Mouse (Mus musculus) c-Kit-negative CD71-positive TER-119-positive erythroid progenitor cells, embryonic 14.5 days (primary cell): Measurements from ENCODE around the gene Chrnd.

Source experiments
- DNase-seq: peaks from one replicate; pipeline ENCODE4 v3.0.0-alpha.2; 2013; ENCODE audit warnings: low read depth, low spot score

Gene Chrnd

DNA sequence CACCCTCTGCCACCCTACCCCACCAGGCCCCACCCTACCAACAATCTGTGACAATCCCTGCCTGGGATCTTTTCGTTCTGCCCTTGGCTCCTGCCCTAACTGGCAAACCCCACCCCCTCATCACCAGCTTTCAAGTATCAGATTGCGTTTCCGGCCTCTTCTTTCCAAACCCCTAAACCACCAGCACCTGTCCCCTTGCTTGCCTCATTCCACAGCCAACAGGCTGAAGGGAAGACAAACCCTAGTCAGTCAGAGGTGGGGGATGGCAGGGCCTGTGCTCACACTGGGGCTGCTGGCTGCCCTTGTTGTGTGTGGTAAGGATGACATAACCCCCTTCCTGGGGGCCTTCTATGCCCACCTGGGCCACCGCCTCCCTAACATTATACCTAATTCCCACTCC is at the start of gene Chrnd:
Gene Chrnd (plus strand): TSS at position 179 of the 400 bp plus-strand sequence.
- DNase-seq = no peak

GRCm38 (mm10) chr1:87141550-87141949 is 48.9 kb upstream of the Chrnd start:
- DNase-seq = no peak

- DNase-seq = no peak
These were observed 48.0 kb upstream of the Chrnd start for GRCm38 (mm10) chr1:87142456-87142855.

GRCm38 (mm10) chr1:87143141-87143540 is 47.3 kb upstream of the Chrnd start:
- DNase-seq = no peak

DNA sequence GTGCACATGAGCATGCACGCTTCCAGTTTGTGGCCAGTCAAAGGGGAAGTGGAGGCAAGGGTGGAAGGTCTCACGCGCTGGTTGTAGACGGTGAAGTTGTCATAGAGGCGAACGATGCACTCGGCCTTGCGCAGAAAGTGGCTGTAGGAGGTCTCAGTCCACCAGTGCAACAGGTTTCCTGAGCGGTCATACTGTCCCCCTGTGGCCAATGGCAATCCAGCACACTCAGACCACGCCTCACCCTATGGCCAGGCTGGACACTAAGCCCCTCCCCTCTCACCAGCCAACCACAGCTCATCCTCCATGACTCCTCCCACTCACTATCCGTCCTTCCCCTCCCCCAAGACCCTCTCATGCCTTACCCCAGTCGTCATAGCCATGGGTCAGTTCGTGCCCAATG is 41.0 kb upstream of the Chrnd start:
- no peak for DNase-seq

DNA sequence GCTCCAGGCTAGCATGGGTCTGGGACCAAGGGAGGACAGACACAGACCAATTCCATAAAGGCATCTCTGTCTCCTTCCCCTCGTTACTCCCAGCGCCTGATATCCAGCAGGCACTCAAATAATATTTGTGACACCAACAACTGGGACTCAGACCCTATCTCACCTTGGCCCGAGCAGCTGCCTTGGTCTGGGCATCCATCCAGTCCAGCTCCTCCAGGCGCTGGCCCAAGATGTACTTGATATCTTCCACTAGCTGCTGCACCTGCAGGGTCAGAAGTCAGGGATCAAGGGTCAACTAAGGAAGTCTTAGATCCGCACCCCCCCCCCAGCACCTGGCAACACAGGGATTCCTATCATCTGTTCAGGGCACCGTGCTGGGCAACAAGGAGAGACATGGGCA is 39.1 kb upstream of the Chrnd start:
- no peak for DNase-seq

DNA sequence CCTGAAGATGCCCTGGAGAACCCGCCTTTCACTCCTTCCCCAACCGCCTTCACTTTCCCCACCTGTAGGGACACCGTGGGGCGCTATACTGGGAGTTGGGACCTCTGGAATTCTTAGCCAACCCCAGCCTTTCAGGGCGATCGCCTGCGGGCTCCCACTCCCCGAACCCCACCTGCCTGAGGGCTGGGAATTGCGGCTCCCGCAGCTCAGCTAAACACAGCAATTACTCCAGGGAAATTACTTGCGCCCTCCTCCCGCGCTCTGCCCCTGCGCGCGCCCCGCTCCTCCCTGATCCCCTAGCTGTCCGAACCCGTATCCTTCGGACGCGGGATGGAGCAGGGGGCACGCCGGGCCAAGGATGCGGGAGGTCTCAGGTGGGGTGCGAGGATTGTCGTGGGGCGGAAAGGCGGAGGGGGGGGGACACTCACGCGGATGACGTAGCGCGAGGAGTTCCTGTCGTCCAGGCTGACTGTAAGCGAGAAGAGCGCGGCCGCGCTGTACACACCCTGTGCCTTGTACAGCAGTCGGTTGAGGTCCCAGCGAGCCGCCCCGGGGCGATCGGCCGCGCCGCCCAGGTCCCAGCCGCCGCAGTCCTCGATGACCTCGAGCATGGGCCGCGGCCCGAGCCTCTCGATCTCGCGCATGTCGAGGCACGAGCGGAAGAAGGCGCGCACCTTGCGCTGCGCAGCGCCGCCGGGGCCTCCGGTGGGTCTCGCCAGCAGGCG is 36.5 kb upstream of the Chrnd start:
- no peak for DNase-seq

DNA sequence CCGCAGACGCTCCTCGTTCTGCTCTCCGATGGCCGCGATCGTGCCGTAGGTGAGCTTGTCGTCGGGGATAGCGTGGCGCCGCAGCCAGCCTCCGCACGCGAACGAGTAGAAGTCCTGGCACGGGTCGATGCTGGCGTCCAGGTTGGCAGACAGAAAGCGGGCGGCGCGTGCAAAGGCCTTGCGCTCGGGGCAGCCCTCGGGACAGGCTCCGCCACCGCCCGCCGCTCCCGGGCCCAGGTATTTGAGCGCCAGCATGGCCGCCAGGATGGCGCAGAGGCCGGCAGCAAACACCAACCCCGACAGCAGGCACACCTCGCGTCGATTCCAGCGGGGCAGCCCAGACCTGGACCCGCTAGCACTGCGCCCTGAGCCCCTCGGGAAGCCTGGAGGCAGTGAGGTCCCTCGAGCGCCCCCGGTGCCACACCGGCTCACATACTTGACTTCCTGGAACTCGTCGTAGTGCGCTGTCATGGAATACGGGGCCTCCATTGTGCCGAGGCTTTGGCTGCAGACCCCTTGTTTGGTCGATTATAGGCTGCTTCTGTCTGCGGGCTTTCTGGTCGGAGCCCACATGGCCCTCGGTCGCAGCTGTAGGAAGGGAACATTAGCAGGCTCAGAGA is 35.8 kb upstream of the Chrnd start:
- DNase-seq = no peak

GRCm38 (mm10) chr1:87155531-87156198 is 34.7 kb upstream of the Chrnd start:
- no peak for DNase-seq

GRCm38 (mm10) chr1:87156199-87156587 is 34.2 kb upstream of the Chrnd start, which contains the start of gene Ecel1:
Ecel1 (minus strand) TSS chr1:87156521.
- DNase-seq = no peak

DNA sequence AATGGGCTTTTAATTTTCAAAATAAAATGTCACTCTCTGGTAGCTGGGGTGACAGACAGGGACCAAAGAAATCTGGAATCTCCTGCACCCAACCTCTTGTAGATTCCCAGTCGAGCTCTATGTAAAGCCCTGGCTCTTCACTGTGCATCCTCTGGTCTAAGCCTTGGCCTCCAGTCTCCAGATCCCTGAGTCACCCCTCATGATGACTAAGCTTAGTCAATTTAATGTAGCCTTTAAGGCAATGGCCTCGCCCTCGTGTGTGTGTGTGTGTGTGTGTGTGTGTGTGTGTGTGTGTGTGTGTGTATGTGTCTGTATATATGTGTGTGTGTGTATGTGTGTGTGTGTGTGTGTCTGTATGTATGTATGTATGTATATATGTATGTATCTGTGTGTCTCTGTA is 31.0 kb upstream of the Chrnd start:
- no peak for DNase-seq

DNA sequence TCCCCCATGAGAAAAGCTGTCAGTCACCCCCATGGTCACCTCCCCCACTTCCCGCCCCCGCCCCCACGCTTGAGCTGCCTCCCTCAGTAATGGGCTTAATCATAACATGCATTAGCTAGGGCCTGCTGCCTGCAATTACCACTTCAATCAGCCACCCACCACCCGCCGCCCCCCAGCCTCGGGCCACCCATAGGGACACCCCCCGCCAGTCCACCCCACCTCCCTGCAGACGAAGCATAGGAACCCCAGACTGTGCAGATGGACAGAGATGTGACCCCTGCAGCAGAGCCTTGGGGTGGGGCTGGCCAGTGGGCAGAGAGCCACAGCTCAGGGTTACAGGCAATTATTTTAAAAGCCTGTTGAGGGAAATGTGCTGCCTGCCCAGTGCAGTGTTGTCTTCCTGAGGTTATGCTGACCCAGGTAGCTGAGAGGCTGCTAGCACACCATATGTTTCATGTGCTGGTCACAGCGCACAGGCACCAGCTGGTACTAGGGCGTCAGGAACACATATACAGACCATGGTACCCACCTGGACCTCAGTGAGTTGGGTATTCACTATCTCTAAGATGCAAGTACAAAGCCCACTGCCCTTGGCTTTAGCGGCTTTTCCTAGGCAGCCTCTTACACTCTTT is 26.1 kb upstream of the Chrnd start:
- DNase-seq = no peak

DNA sequence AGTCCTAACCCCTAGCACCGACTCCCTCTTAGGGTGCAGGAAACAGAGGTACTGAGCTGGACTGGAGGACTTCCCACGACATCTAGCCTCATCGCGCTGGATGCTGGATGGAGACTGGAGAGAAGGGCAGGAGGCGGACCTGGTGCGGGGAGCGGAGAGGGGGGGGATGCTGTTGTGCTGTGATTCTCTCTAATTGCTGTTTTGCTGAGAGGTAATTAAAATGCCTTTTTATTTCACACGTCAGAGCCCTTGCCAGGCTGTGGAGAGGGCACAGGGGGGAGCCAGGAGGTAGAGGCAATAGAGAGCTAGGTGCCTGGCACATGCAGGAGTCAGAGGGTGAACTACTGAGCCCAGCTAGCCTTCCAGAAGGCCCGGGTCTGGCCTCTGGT is 25.6 kb upstream of the Chrnd start:
- no peak for DNase-seq

DNA sequence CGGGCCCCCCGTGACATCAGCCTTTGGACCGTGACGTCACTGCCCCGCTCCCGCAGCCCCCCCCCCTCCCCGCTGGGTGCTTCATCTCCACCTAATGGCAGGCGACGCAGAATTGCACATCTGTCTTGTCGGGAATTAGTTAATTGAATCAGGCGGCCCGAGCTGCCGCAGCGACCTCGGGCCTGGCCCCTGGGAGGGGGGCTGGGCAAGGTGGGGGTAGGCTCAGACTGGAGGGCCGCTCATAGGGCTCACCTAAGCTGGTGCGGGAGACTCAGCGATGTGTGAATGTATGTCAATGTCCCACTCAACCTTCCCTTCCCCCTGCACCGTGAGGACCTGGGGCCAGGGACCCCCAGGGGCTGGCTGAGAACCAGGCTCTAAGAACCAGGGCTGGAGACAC is 19.9 kb upstream of the Chrnd start:
- no peak for DNase-seq

DNA sequence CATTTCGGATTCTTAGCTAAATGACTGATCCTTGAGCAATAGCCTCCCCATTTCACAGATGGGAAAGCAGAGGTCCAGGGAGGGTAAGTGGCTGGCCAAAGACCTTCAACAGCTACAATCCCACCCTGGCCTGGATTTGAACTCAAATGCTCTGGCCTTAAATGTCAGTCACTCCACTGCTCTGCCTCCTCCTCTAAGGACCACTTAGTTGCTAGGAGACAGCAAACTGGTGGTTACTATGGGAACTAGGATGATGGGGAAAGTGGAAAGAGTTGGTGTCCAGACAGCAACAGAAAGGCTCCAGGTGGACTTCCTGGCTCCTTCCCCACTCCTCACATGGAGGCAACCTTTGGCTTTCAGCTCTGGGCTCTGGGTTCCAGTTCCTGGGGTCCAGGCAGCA is 19.1 kb upstream of the Chrnd start:
- DNase-seq = no peak

DNA sequence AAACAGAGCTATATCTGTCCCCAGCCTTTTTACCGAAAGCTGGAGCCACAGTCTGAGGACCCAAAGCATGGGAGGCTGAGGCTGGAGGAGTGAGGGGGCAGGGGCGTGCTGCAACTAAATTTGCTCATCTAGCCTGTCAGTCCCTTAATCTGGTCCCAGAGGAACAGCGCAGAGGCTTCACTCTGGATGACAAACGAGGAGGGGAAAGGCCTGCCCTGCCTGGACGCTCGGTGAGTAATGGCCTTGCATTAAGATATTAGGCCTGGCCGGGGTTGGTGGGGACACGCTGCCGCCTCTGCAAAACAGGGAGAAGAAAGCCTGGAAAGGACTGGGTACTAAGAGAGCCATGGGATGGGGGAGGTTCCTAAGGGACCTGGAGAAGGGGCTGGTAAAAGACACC is 18.1 kb upstream of the Chrnd start:
- no peak for DNase-seq

GRCm38 (mm10) chr1:87174006-87174955 is 16.1 kb upstream of the Chrnd start:
- DNase-seq = no peak

DNA sequence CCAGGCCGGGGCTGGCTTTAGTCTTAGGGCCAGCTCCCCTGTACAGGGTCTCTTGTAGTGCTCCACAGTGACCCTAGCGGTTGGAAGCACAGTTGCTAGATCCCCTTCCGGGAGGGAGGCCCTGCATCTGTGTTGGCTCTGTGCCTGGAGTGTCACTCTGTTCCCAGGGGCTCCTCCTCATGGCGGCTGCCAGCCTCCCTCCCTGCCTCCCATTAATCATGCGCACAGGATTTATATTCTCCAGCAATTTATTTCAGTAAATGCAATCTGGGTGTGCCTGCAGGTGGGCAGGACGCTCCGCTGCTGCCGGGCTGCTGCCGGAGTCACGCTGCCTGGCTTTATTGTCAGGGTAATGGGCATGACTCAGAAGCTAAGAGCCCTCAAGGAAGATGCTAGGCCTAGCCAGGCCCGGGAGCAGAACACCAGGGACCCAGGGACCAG is 14.5 kb upstream of the Chrnd start:
- no peak for DNase-seq

DNA sequence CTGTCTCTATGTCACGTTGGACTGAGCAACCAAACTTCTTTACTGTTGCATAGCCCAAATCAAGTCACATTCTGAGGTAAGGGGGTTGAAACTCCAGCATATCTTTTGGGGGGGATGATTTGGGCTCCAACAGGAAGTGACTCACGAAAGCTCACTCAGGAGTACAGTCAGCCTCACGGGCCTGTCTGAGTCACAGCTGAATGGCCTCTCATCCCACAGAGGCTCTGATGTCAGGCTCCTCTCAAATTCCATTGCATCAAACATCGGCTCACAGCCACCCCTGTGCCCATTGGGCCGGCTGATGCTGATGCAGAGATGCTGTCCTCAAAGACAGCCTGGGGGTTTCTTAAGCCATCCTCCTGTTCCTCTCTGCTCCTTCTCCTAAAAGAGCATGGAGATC is 9.5 kb upstream of the Chrnd start:
- no peak for DNase-seq

DNA sequence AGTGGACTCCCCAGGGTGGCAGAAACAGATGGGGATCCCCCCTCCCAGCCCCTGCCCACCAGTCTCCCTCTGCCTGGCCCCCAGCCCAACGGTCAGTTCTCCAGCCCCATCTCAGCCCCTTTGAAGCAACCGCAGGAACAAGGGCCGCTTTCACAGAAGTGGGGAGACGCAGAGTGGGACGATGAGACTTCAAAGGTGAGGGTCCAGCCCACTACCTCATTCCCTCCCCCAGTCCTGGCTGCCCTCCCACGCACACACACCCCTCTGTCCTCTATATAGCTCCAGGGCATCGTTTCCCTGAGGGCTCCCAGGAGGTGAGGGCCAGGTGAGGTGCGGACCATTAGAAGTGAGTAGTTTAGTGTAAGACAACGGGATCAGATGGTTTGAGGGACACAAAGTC is 7.4 kb upstream of the Chrnd start, which contains the start of gene Prss56:
Gene Prss56 (plus strand): TSS at position 301 of the 400 bp plus-strand sequence.
- DNase-seq = no peak
